In genomic region chr7:69645449-69645848, GRCm38 (mm10) we compare ENCODE assay signal across 25 mouse cellular contexts.
DNase-seq lines count a peak whose midpoint lies in the region; ATAC-seq and TF ChIP-seq lines count a peak whose summit lies in the region.
"Had no signal": no experiment of that assay in that cellular context is flagged by ENCODE, and none has a peak within 500 bp of the region (broad histone marks: within the 10 kb centered on the region; RNA-seq: fewer than 3 reads in every experiment).

No protein-coding gene starts in this region.

- H3K9me3 ChIP-seq in kidney, embryonic 14.5 days (ENCODE audit: control insufficient read depth, low read length): no peaks in the 10 kb centered on the region
- H3K9me3 ChIP-seq in midbrain, embryonic 16.5 days (replicated peaks; ENCODE audit: control insufficient read depth, low read length, poor library complexity, severe bottlenecking): no peaks in the 10 kb centered on the region
- no peaks in the 10 kb centered on the region for H3K9me3 ChIP-seq in midbrain, embryonic 15.5 days
- H3K9me3 ChIP-seq in kidney, postnatal 0 days (replicated peaks; ENCODE audit: low read length): no peaks in the 10 kb centered on the region
- H3K9me3 ChIP-seq in intestine, postnatal 0 days (ENCODE audit: control insufficient read depth): no peaks in the 10 kb centered on the region
- H3K9me3 ChIP-seq in stomach, postnatal 0 days (ENCODE audit: control insufficient read depth, low read length): no peaks in the 10 kb centered on the region
- H3K9me3 ChIP-seq: limb, embryonic 12.5 days; liver, embryonic 15.5 days; neural tube, embryonic 15.5 days; stomach, embryonic 15.5 days had no signal

- H3K4me2 ChIP-seq in kidney, embryonic 14.5 days (replicated peaks; ENCODE audit: low read depth, low read length): no peak overlapping the region
- no peak overlapping the region for H3K4me2 ChIP-seq in midbrain, embryonic 16.5 days (ENCODE audit: low read length)
- no peak overlapping the region for H3K4me2 ChIP-seq in midbrain, embryonic 15.5 days
- no peak overlapping the region for H3K4me2 ChIP-seq in kidney, postnatal 0 days (ENCODE audit: low read length)
- no peak overlapping the region for H3K4me2 ChIP-seq in intestine, postnatal 0 days (replicated peaks; ENCODE audit: low read depth)
- no peak overlapping the region for H3K4me2 ChIP-seq in stomach, postnatal 0 days (replicated peaks; ENCODE audit: low read depth)
- H3K4me2 ChIP-seq: heart, embryonic 11.5 days; hindbrain, embryonic 14.5 days; limb, embryonic 12.5 days; liver, embryonic 15.5 days; lung, embryonic 14.5 days; neural tube, embryonic 15.5 days; stomach, embryonic 15.5 days had no signal

- H3K4me1 ChIP-seq in kidney, embryonic 14.5 days (ENCODE audit: control insufficient read depth, insufficient read depth, low read length): no peaks in the 10 kb centered on the region
- no peaks in the 10 kb centered on the region; the same call in 1 of the 2 replicates for H3K4me1 ChIP-seq in midbrain, embryonic 16.5 days (ENCODE audit: control insufficient read depth, insufficient read depth, low read length)
- no peaks in the 10 kb centered on the region for H3K4me1 ChIP-seq in midbrain, embryonic 15.5 days
- no peaks in the 10 kb centered on the region for H3K4me1 ChIP-seq in kidney, postnatal 0 days (replicated peaks; ENCODE audit: insufficient read depth, low read length)
- no peaks in the 10 kb centered on the region for H3K4me1 ChIP-seq in intestine, postnatal 0 days (replicated peaks; ENCODE audit: control insufficient read depth, insufficient read depth, low read length)
- H3K4me1 ChIP-seq in stomach, postnatal 0 days (replicated peaks; ENCODE audit: control insufficient read depth, insufficient read depth): no peaks in the 10 kb centered on the region
- H3K4me1 ChIP-seq: limb, embryonic 12.5 days; liver, embryonic 15.5 days; stomach, embryonic 15.5 days had no signal

- no peak for TF ChIP-seq EP300 in stomach, postnatal 0 days (optimal IDR thresholded peaks at IDR 0.05)

- no peak for DNase-seq in kidney, adult 11 months
- DNase-seq in kidney, postnatal 0 days (ENCODE audit: low spot score): peak; percentile 31
- peak; percentile 28 to 35 for DNase-seq in kidney, postnatal 4 days
- DNase-seq in stomach, postnatal 0 days (ENCODE audit: low spot score): no peak
- DNase-seq: adrenal gland, postnatal 25 days; B cell, adult 2 months; cerebellum, adult 18-20 months; gastrocnemius, postnatal 25 days; heart, adult 18-20 months; heart, postnatal 4 days; lung, embryonic 14.5 days; lung, postnatal 14 days; right cerebral cortex, postnatal 25 days; thymus, postnatal 14 days had no signal

- peak; percentile 79 for ATAC-seq in kidney, embryonic 14.5 days (ENCODE audit: low FRiP score, low TSS enrichment)
- peak; percentile 56; the same call in 1 of the 2 replicates for ATAC-seq in midbrain, embryonic 16.5 days
- no peak for ATAC-seq in midbrain, embryonic 15.5 days (replicated peaks)
- no peak for ATAC-seq in kidney, postnatal 0 days (replicated peaks; ENCODE audit: low FRiP score, low read depth)
- no peak for ATAC-seq in intestine, postnatal 0 days
- no peak for ATAC-seq in stomach, postnatal 0 days (ENCODE audit: low FRiP score, low TSS enrichment)

- no peak overlapping the region for H3K4me3 ChIP-seq in kidney, embryonic 14.5 days (ENCODE audit: low read length)
- no peak overlapping the region for H3K4me3 ChIP-seq in midbrain, embryonic 16.5 days (ENCODE audit: low read depth, low read length)
- H3K4me3 ChIP-seq in midbrain, embryonic 15.5 days: no peak overlapping the region
- no peak overlapping the region for H3K4me3 ChIP-seq in kidney, postnatal 0 days (replicated peaks; ENCODE audit: low read depth, low read length)
- H3K4me3 ChIP-seq in intestine, postnatal 0 days (ENCODE audit: low read depth, low read length): no peak overlapping the region
- no peak overlapping the region for H3K4me3 ChIP-seq in stomach, postnatal 0 days (ENCODE audit: low read depth, low read length)
- H3K4me3 ChIP-seq: erythroblast, embryonic 14.5 days; limb, embryonic 12.5 days; liver, embryonic 15.5 days; neural tube, embryonic 15.5 days; stomach, embryonic 15.5 days had no signal

- H3K9ac ChIP-seq in kidney, embryonic 14.5 days (ENCODE audit: low read depth, low read length): no peak overlapping the region
- H3K9ac ChIP-seq in midbrain, embryonic 16.5 days (ENCODE audit: low read depth, low read length): no peak overlapping the region
- no peak overlapping the region for H3K9ac ChIP-seq in midbrain, embryonic 15.5 days
- H3K9ac ChIP-seq in kidney, postnatal 0 days (ENCODE audit: low read depth, low read length): no peak overlapping the region
- no peak overlapping the region for H3K9ac ChIP-seq in intestine, postnatal 0 days (ENCODE audit: low read depth, low read length)
- no peak overlapping the region for H3K9ac ChIP-seq in stomach, postnatal 0 days (ENCODE audit: low read length)
- H3K9ac ChIP-seq: hindbrain, embryonic 14.5 days; limb, embryonic 12.5 days; liver, embryonic 15.5 days; lung, embryonic 14.5 days; neural tube, embryonic 15.5 days; stomach, embryonic 15.5 days had no signal

- no peak overlapping the region for H3K27ac ChIP-seq in kidney, embryonic 14.5 days (ENCODE audit: low read depth, low read length)
- no peak overlapping the region for H3K27ac ChIP-seq in midbrain, embryonic 16.5 days (ENCODE audit: low read length)
- H3K27ac ChIP-seq in midbrain, embryonic 15.5 days: no peak overlapping the region
- H3K27ac ChIP-seq in kidney, postnatal 0 days: no peak overlapping the region
- H3K27ac ChIP-seq in intestine, postnatal 0 days (ENCODE audit: low read depth, low read length): no peak overlapping the region
- no peak overlapping the region for H3K27ac ChIP-seq in stomach, postnatal 0 days (replicated peaks)
- H3K27ac ChIP-seq: hindbrain, embryonic 14.5 days; limb, embryonic 12.5 days; liver, embryonic 15.5 days; neural tube, embryonic 15.5 days; stomach, embryonic 15.5 days had no signal

- 31% methylated on average over 6 of the region's 6 CpGs for WGBS in kidney, embryonic 14.5 days
- WGBS in midbrain, embryonic 16.5 days: 19% methylated on average over 6 of the region's 6 CpGs
- WGBS in midbrain, embryonic 15.5 days: 19% methylated on average over 6 of the region's 6 CpGs
- WGBS in kidney, postnatal 0 days: 44% methylated on average over 6 of the region's 6 CpGs
- WGBS in intestine, postnatal 0 days: 88% methylated on average over 6 of the region's 6 CpGs
- WGBS in stomach, postnatal 0 days: 70% methylated on average over 6 of the region's 6 CpGs

- no peaks in the 10 kb centered on the region for H3K36me3 ChIP-seq in kidney, embryonic 14.5 days (ENCODE audit: control insufficient read depth, insufficient read depth, low read length)
- no peaks in the 10 kb centered on the region for H3K36me3 ChIP-seq in midbrain, embryonic 16.5 days (ENCODE audit: control insufficient read depth, insufficient read depth, low read length)
- H3K36me3 ChIP-seq in midbrain, embryonic 15.5 days (replicated peaks): no peaks in the 10 kb centered on the region
- no peaks in the 10 kb centered on the region for H3K36me3 ChIP-seq in kidney, postnatal 0 days (ENCODE audit: insufficient read depth, low read length)
- no peaks in the 10 kb centered on the region for H3K36me3 ChIP-seq in intestine, postnatal 0 days (ENCODE audit: control insufficient read depth, insufficient read depth)
- no peaks in the 10 kb centered on the region for H3K36me3 ChIP-seq in stomach, postnatal 0 days (ENCODE audit: control insufficient read depth, insufficient read depth, low read length)
- H3K36me3 ChIP-seq: limb, embryonic 12.5 days; liver, embryonic 15.5 days; neural tube, embryonic 15.5 days; stomach, embryonic 15.5 days had no signal

- no peak for TF ChIP-seq CTCF in kidney, postnatal 0 days (IDR thresholded peaks at IDR 0.05; ENCODE audit: low read depth)
- TF ChIP-seq CTCF in intestine, postnatal 0 days (IDR thresholded peaks at IDR 0.05; ENCODE audit: low read depth): no peak
- no peak for TF ChIP-seq CTCF in stomach, postnatal 0 days (IDR thresholded peaks at IDR 0.05; ENCODE audit: low read depth)

- H3K27me3 ChIP-seq in kidney, embryonic 14.5 days (ENCODE audit: control insufficient read depth, insufficient read depth, low read length): no peaks in the 10 kb centered on the region
- no peaks in the 10 kb centered on the region for H3K27me3 ChIP-seq in midbrain, embryonic 16.5 days (ENCODE audit: control insufficient read depth, insufficient read depth, low read depth, low read length)
- H3K27me3 ChIP-seq in midbrain, embryonic 15.5 days (replicated peaks): no peaks in the 10 kb centered on the region
- no peaks in the 10 kb centered on the region for H3K27me3 ChIP-seq in kidney, postnatal 0 days (ENCODE audit: insufficient read depth, low read length)
- H3K27me3 ChIP-seq in intestine, postnatal 0 days (replicated peaks; ENCODE audit: control insufficient read depth, insufficient read depth, low read length): no peaks in the 10 kb centered on the region
- H3K27me3 ChIP-seq in stomach, postnatal 0 days (ENCODE audit: control insufficient read depth, insufficient read depth, low read length): no peaks in the 10 kb centered on the region
- H3K27me3 ChIP-seq: limb, embryonic 12.5 days; liver, embryonic 15.5 days; neural tube, embryonic 15.5 days; stomach, embryonic 15.5 days had no signal

Comparison
In these comparisons a context has a peak if more than half of its experiments do, and no peak if none do; other contexts are left out.
1. ATAC-seq: peak in kidney, embryonic 14.5 days (single experiment) and midbrain, embryonic 16.5 days (single experiment); none in midbrain, embryonic 15.5 days (single experiment), kidney, postnatal 0 days (single experiment), intestine, postnatal 0 days (single experiment) and stomach, postnatal 0 days (single experiment).
2. DNase-seq: peak in kidney, postnatal 0 days (single experiment) and kidney, postnatal 4 days (2 of 2); none in kidney, adult 11 months (single experiment) and stomach, postnatal 0 days (single experiment).